Mouse (Mus musculus) E14TG2a.4 (cell line): ENCODE measurements around the gene Rybp.
A peak's percentile ranks its signal among the peaks of the same experiment; 100 is the strongest.

ENCODE experiments used
- H3K27me3 ChIP-seq: 2 replicates; pipeline ENCODE4 v1.6.1; 2014; ENCODE audit warnings: low read length, control low read depth; ENCODE audit not compliant: insufficient read depth
- H3K36me3 ChIP-seq: 2 replicates; pipeline ENCODE4 v1.6.1; 2014; ENCODE audit warnings: low read length, control low read depth; ENCODE audit not compliant: insufficient read depth
- H3K4me1 ChIP-seq: replicated peaks from 2 replicates; pipeline ENCODE4 v1.6.1; 2014; ENCODE audit warnings: low read depth, low read length, control low read depth
- H3K4me3 ChIP-seq: replicated peaks from 2 replicates; pipeline ENCODE4 v1.5.1; 2014; ENCODE audit warnings: mild to moderate bottlenecking, low read length
- H3K9me3 ChIP-seq: 2 replicates; pipeline ENCODE4 v1.6.1; 2014; ENCODE audit warnings: low read length, control low read depth
- CTCF ChIP-seq: conservative IDR thresholded peaks from 2 replicates; pipeline ENCODE4 v1.5.1; 2014; ENCODE audit warnings: low read length
- NANOG ChIP-seq: IDR thresholded peaks from 2 replicates; pipeline ENCODE4 v1.6.1; 2014; ENCODE audit warnings: borderline replicate concordance, low read length, mixed read lengths
- POU5F1 ChIP-seq: IDR thresholded peaks from 2 replicates; pipeline ENCODE4 v1.6.1; 2014; ENCODE audit warnings: low read length, borderline replicate concordance

The Rybp gene

GRCm38 (mm10) chr6:100222927-100223326 is 64.4 kb downstream of the Rybp start:
- H3K9me3 ChIP-seq: no peaks in the 10 kb centered on the region
- no peak overlapping the region for H3K4me3 ChIP-seq
- no peaks in the 10 kb centered on the region for H3K27me3 ChIP-seq
- peaks cover 66% of the 10 kb centered on the region for H3K4me1 ChIP-seq
- H3K36me3 ChIP-seq: peaks cover 20% of the 10 kb centered on the region
- TF ChIP-seq POU5F1 (no peak), CTCF (no peak), NANOG (no peak)

GRCm38 (mm10) chr6:100221803-100222202 is 65.5 kb downstream of the Rybp start:
- Histone ChIP-seq H3K4me3 (no peak overlapping the region), H3K27me3 (no peaks in the 10 kb centered on the region), H3K9me3 (no peaks in the 10 kb centered on the region), H3K36me3 (peaks cover 9% of the 10 kb centered on the region; the same call in 1 of the 2 replicates), H3K4me1 (peaks cover 57% of the 10 kb centered on the region)
- TF ChIP-seq POU5F1 (no peak), NANOG (no peak), CTCF (no peak)

GRCm38 (mm10) chr6:100220917-100221560 is 66.2 kb downstream of the Rybp start:
- no peaks in the 10 kb centered on the region for H3K27me3 ChIP-seq
- peaks cover 65% of the 10 kb centered on the region for H3K4me1 ChIP-seq
- H3K9me3 ChIP-seq: no peaks in the 10 kb centered on the region
- TF ChIP-seq NANOG (no peak), POU5F1 (no peak), CTCF (no peak)
- H3K36me3 ChIP-seq: 0 out of 2 replicates have a peak, but pooled peaks cover 6% of the 10 kb centered on the region
- no peak overlapping the region for H3K4me3 ChIP-seq

- H3K9me3 ChIP-seq: no peaks in the 10 kb centered on the region
- H3K36me3 ChIP-seq: 0 out of 2 replicates have a peak, but pooled peaks cover 6% of the 10 kb centered on the region
- no peaks in the 10 kb centered on the region for H3K27me3 ChIP-seq
- peaks cover 76% of the 10 kb centered on the region for H3K4me1 ChIP-seq
- H3K4me3 ChIP-seq: no peak overlapping the region
- TF ChIP-seq POU5F1 (no peak), NANOG (peak; percentile 79)
Observed at GRCm38 (mm10) chr6:100219971-100220370, 67.3 kb downstream of the Rybp start.

GRCm38 (mm10) chr6:100218541-100219341 is 68.5 kb downstream of the Rybp start:
- Histone ChIP-seq H3K36me3 (0 out of 2 replicates have a peak, but pooled peaks cover 6% of the 10 kb centered on the region), H3K4me1 (peaks cover 81% of the 10 kb centered on the region), H3K27me3 (no peaks in the 10 kb centered on the region), H3K4me3 (no peak overlapping the region), H3K9me3 (no peaks in the 10 kb centered on the region)
- no peak for TF ChIP-seq NANOG
- TF ChIP-seq CTCF: no peak
- TF ChIP-seq POU5F1: no peak

GRCm38 (mm10) chr6:100217507-100217906 is 69.8 kb downstream of the Rybp start:
- TF ChIP-seq CTCF (no peak), NANOG (no peak), POU5F1 (no peak)
- H3K4me1 ChIP-seq: peaks cover 81% of the 10 kb centered on the region
- H3K9me3 ChIP-seq: no peaks in the 10 kb centered on the region

GRCm38 (mm10) chr6:100216945-100217344 is 70.3 kb downstream of the Rybp start:
- peaks cover 81% of the 10 kb centered on the region for H3K4me1 ChIP-seq
- no peaks in the 10 kb centered on the region for H3K9me3 ChIP-seq
- no peaks in the 10 kb centered on the region for H3K27me3 ChIP-seq
- no peak overlapping the region for H3K4me3 ChIP-seq
- 0 out of 2 replicates have a peak, but pooled peaks cover 6% of the 10 kb centered on the region for H3K36me3 ChIP-seq
- TF ChIP-seq POU5F1 (no peak), CTCF (no peak), NANOG (no peak)

More at GRCm38 (mm10) chr6:100217507-100217906, 69.8 kb downstream of the Rybp start:
- Histone ChIP-seq H3K27me3 (no peaks in the 10 kb centered on the region), H3K4me3 (no peak overlapping the region), H3K36me3 (0 out of 2 replicates have a peak, but pooled peaks cover 6% of the 10 kb centered on the region)

GRCm38 (mm10) chr6:100215809-100216208 is 71.5 kb downstream of the Rybp start:
- 0 out of 2 replicates have a peak, but pooled peaks cover 3% of the 10 kb centered on the region for H3K36me3 ChIP-seq
- H3K4me1 ChIP-seq: peaks cover 88% of the 10 kb centered on the region
- peak overlapping the region; percentile 26; the same call in 1 of the 2 replicates for H3K4me3 ChIP-seq
- no peaks in the 10 kb centered on the region for H3K27me3 ChIP-seq
- H3K9me3 ChIP-seq: no peaks in the 10 kb centered on the region
- TF ChIP-seq POU5F1 (no peak), NANOG (no peak), CTCF (no peak)
